Mouse (Mus musculus) megakaryocyte, embryonic 14.5 days (primary cell): ENCODE measurements around the gene Prcd. TPM values are rescaled to one million over a fixed set of nuclear protein-coding genes. Genes with fewer than 3 reads are reported as not detected.
"Not testable (repeated sequence)": the region's sequence is repeated elsewhere in the genome, so short reads cannot be mapped to it uniquely, and the experiment has no call there.

Experiments
- H3K27me3 ChIP-seq: replicated peaks from 2 replicates; pipeline ENCODE3; 2012; ENCODE audit warnings: inconsistent platforms
- H3K36me3 ChIP-seq: replicated peaks from 2 replicates; pipeline ENCODE3; 2012; ENCODE audit warnings: low read length, inconsistent platforms, mixed read lengths
- H3K4me1 ChIP-seq: 2 replicates; pipeline ENCODE4 v1.6.1; 2012; ENCODE audit warnings: inconsistent platforms
- H3K4me3 ChIP-seq: replicated peaks from 2 replicates; pipeline ENCODE3; 2012; ENCODE audit warnings: moderate library complexity, mild to moderate bottlenecking, inconsistent platforms
- H3K9me3 ChIP-seq: 2 replicates; pipeline ENCODE4 v1.6.1; 2012; ENCODE audit warnings: inconsistent platforms
- FLI1 ChIP-seq: IDR thresholded peaks from 2 replicates; pipeline ENCODE4 v1.6.1; 2012; ENCODE audit warnings: low read length, inconsistent platforms, mixed read lengths
- GATA1 ChIP-seq: IDR thresholded peaks from 3 replicates; pipeline ENCODE4 v1.6.1; 2012; ENCODE audit warnings: mixed read lengths, low read length, inconsistent platforms, borderline replicate concordance
- polyA plus RNA-seq: library from polyadenylated mRNA; stranded (reverse); fragments of >175 nt; gene quantifications from 2 replicates; pipeline ENCODE4 v1.2.3, GENCODE M21; 2012; ENCODE audit warnings: low replicate concordance; ENCODE audit not compliant: insufficient read depth

Prcd gene
- polyA plus RNA-seq, 1 experiment = not detected

- Histone ChIP-seq H3K4me1 (peaks cover 56% of the 10 kb centered on the region), H3K9me3 (no peaks in the 10 kb centered on the region), H3K4me3 (no peak overlapping the region), H3K27me3 (peaks cover 92% of the 10 kb centered on the region), H3K36me3 (no peaks in the 10 kb centered on the region)
- TF ChIP-seq FLI1 (no peak), GATA1 (no peak)
Measured at GRCm38 (mm10) chr11:116656348-116657191, 3.2 kb downstream of the Prcd start.

DNA sequence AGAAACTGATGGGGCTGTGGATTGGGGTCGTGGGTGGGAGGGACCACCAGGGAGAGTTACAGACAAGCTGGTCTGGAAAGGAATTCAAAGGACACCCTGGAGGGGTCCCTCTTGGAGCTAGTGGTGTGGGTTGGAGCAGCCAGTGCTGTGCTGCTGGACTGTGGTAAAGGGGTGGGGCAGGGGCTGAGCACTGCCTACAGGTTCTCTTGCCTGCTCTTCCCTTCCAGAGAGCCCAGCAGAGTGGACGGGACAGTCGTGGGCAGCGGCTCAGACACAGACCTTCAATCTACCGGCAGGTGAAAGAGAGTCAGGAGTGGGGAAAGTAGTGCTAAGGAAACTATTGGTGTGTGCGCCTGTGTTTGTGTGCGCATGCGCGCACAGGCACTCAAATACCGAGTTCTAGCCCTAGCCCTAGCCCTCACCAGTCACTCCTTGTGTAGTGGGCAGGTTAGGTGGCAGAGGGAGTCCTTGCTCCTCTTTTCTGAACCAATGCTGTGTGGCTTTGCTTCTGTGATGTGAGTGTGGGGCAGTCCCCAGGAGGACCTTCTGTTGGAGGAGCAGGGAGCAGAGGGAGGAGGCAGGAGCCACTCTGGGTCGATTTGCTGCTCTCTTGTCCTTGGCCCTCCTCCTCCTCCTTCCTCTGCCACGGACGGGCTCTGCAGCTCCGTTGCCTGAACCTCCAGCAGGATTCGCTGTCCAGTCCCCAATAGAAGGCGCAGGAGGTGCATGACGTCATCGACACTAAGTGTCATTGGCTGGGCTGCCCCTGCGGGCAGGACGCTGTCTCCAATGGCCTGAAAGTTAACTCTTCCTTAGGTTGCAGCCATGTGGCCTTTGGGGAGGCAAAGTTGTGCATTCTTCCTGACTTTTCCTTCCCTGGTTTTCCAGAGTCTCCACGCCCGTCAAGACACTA is 4.2 kb downstream of the Prcd start:
- Histone ChIP-seq H3K9me3 (no peaks in the 10 kb centered on the region), H3K4me3 (peak overlapping the region; percentile 83), H3K27me3 (peaks cover 92% of the 10 kb centered on the region), H3K36me3 (no peaks in the 10 kb centered on the region), H3K4me1 (peaks cover 52% of the 10 kb centered on the region)
- TF ChIP-seq FLI1 (no peak), GATA1 (no peak)

GRCm38 (mm10) chr11:116658238-116658637 is 4.9 kb downstream of the Prcd start:
- Histone ChIP-seq H3K4me1 (peaks cover 54% of the 10 kb centered on the region), H3K9me3 (no peaks in the 10 kb centered on the region), H3K4me3 (peak overlapping the region; percentile 57), H3K36me3 (no peaks in the 10 kb centered on the region), H3K27me3 (peaks cover 92% of the 10 kb centered on the region)
- TF ChIP-seq GATA1 (no peak), FLI1 (no peak)

- Histone ChIP-seq H3K27me3 (peaks cover 92% of the 10 kb centered on the region), H3K36me3 (no peaks in the 10 kb centered on the region), H3K4me1 (peaks cover 53% of the 10 kb centered on the region), H3K4me3 (no peak overlapping the region), H3K9me3 (no peaks in the 10 kb centered on the region)
- TF ChIP-seq GATA1 = no peak
- no peak for TF ChIP-seq FLI1
Measured at GRCm38 (mm10) chr11:116659027-116659621, 5.8 kb downstream of the Prcd start.

DNA sequence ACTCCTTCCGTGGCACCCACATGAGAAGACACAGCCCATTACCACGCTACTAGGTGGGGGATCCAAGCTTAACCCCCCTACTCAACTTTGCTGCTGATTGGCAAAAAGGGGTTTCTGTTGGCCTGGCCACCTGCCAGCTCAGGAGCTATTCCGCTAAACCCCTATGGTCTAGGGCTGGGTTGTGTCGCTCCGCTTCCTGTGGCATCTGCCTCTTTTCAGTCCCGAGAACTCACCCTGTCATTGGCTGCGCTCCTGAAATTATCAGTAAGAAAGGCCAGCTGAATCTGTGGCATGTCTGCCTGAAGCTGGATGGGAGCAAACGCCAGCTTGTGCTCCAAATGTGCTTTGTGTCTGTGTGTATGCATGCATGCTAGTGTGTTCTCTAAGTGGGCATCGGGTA is 6.8 kb downstream of the Prcd start:
- Histone ChIP-seq H3K4me1 (peaks cover 50% of the 10 kb centered on the region), H3K4me3 (no peak overlapping the region), H3K9me3 (no peaks in the 10 kb centered on the region), H3K36me3 (no peaks in the 10 kb centered on the region), H3K27me3 (peaks cover 90% of the 10 kb centered on the region)
- no peak for TF ChIP-seq GATA1
- TF ChIP-seq FLI1 = no peak

DNA sequence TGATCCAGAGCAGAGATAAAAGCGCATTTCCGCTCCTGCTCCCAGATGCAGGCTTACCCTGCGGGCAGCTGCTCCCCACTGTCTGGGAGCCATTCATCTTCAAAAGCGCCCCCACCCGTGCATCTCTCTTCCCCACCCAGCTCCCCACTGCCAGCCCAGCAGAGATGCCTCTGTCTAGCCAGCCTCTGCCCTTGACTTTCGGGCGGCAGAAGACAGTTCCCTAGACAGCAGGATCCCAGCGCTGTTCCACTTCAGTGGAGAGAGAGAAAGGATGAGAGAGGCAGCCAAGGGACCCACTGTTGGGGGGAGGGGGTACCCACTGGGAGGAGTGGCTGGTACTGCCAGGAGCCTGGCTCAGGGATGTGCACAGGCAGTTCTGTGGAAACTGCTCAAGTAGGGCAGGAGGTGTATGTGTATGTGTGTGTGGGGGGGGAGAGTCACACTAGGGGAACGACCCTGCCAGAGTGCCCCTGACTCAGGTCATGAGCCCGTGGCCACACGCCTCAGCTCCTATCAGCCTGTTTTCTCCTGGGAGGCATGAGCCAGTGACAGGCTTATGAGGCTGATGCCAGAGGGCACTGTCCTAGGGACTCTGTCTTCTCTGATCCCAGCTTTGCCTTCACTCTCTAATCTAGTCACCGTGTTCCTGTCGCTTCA is 8.1 kb downstream of the Prcd start:
- peaks cover 93% of the 10 kb centered on the region for H3K27me3 ChIP-seq
- peak overlapping the region; percentile 46 for H3K4me3 ChIP-seq
- H3K9me3 ChIP-seq = no peaks in the 10 kb centered on the region
- no peaks in the 10 kb centered on the region for H3K36me3 ChIP-seq
- peaks cover 63% of the 10 kb centered on the region for H3K4me1 ChIP-seq
- no peak for TF ChIP-seq FLI1
- no peak for TF ChIP-seq GATA1

DNA sequence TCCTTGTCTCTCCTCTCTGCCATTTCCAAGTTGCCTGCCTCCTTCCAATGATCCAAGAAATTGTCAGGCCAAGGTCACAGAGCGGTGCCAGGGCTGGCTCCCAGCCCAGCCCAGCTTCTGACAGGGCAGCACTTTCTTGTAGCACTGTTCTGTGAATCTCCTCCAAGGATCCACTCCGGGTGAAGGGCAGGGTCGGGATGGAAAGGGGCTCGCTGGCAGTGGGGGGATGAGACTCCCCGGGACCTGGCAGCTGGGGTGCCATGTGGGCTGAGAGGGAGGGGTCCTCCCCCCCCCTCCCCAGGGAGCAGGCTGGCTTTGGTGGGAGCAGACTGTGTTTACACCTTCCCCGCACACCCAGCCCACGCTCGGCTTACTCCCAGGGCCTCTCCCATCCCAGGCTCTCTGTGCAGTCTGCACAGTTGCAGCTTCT is 8.6 kb downstream of the Prcd start:
- Histone ChIP-seq H3K4me3 (no peak overlapping the region), H3K36me3 (no peaks in the 10 kb centered on the region), H3K4me1 (peaks cover 64% of the 10 kb centered on the region), H3K27me3 (peaks cover 90% of the 10 kb centered on the region), H3K9me3 (no peaks in the 10 kb centered on the region)
- TF ChIP-seq GATA1 = no peak
- no peak for TF ChIP-seq FLI1

DNA sequence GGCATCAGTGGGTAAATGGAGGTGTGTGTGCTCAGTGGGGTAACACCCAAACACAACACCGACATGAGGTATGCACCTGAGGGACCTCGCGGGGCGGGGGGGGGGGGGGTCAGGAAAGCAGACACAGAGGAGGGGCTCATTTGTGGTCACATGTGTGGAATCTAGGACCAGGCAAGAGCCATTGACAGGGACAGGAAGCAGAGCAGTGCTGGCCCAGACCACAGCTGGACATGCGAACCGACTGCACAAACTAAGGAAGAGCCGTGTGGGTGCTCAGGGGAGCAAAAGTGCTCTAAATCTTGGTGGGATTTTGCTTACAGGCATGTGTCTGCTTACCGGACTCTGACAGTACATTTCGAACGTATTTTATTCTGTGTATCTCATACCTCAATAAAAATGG is 12.0 kb downstream of the Prcd start:
- Histone ChIP-seq H3K27me3 (peaks cover 85% of the 10 kb centered on the region), H3K4me3 (no peak overlapping the region), H3K36me3 (no peaks in the 10 kb centered on the region), H3K4me1 (peaks cover 74% of the 10 kb centered on the region), H3K9me3 (no peaks in the 10 kb centered on the region)
- no peak for TF ChIP-seq GATA1
- no peak for TF ChIP-seq FLI1

GRCm38 (mm10) chr11:116666566-116666965 is 13.2 kb downstream of the Prcd start:
- TF ChIP-seq FLI1 (no peak), GATA1 (no peak)
- Histone ChIP-seq H3K4me1 (peaks cover 72% of the 10 kb centered on the region), H3K27me3 (peaks cover 77% of the 10 kb centered on the region)

GRCm38 (mm10) chr11:116667012-116667411 is 13.7 kb downstream of the Prcd start:
- peaks cover 73% of the 10 kb centered on the region for H3K27me3 ChIP-seq
- H3K36me3 ChIP-seq, H3K9me3 ChIP-seq, H3K4me3 ChIP-seq: not testable (repeated sequence)
- peaks cover 69% of the 10 kb centered on the region for H3K4me1 ChIP-seq

More at GRCm38 (mm10) chr11:116666566-116666965, 13.2 kb downstream of the Prcd start:
- Histone ChIP-seq H3K36me3 (no peaks in the 10 kb centered on the region), H3K9me3 (no peaks in the 10 kb centered on the region), H3K4me3 (no peak overlapping the region)
